Mouse (Mus musculus) 3134 (cell line): ENCODE data around the gene Jak1.

Experiments
- DNase-seq: peaks from one replicate; pipeline ENCODE4 v3.0.0-alpha.2; 2011; ENCODE audit warnings: low spot score; ENCODE audit not compliant: insufficient read length; ENCODE audit errors: extremely low read depth

Gene Jak1

GRCm38 (mm10) chr4:101240163-101240874, 24.8 kb downstream of the Jak1 start:
- DNase-seq: no peak

- no peak for DNase-seq
These were observed 25.5 kb downstream of the Jak1 start for GRCm38 (mm10) chr4:101239313-101240162.

- no peak for DNase-seq
These were observed 26.5 kb downstream of the Jak1 start for GRCm38 (mm10) chr4:101238589-101238988.

- DNase-seq: no peak
These were observed 28.3 kb downstream of the Jak1 start for GRCm38 (mm10) chr4:101236797-101237196.

GRCm38 (mm10) chr4:101235964-101236363, 29.1 kb downstream of the Jak1 start:
- DNase-seq: no peak

GRCm38 (mm10) chr4:101234753-101235152, 30.3 kb downstream of the Jak1 start:
- no peak for DNase-seq

GRCm38 (mm10) chr4:101234332-101234731, 30.8 kb downstream of the Jak1 start:
- DNase-seq: peak; percentile 69

- no peak for DNase-seq
These were observed 34.5 kb downstream of the Jak1 start for GRCm38 (mm10) chr4:101230621-101231020.

GRCm38 (mm10) chr4:101227398-101227797, 37.7 kb downstream of the Jak1 start:
- no peak for DNase-seq

GRCm38 (mm10) chr4:101225984-101226383, 39.1 kb downstream of the Jak1 start:
- DNase-seq: no peak

- DNase-seq: no peak
These were observed 44.1 kb downstream of the Jak1 start for GRCm38 (mm10) chr4:101220946-101221345.

- DNase-seq: no peak
These were observed 45.2 kb downstream of the Jak1 start for GRCm38 (mm10) chr4:101219839-101220238.

GRCm38 (mm10) chr4:101217026-101217540, 48.0 kb downstream of the Jak1 start:
- no peak for DNase-seq

GRCm38 (mm10) chr4:101216286-101216685, 48.8 kb downstream of the Jak1 start:
- DNase-seq: no peak

- no peak for DNase-seq
These were observed 51.6 kb downstream of the Jak1 start for GRCm38 (mm10) chr4:101213477-101213876.

- no peak for DNase-seq
These were observed 57.6 kb downstream of the Jak1 start for GRCm38 (mm10) chr4:101207492-101207891.

GRCm38 (mm10) chr4:101203518-101203917, 61.6 kb downstream of the Jak1 start:
- DNase-seq: no peak

GRCm38 (mm10) chr4:101202626-101203025, 62.5 kb downstream of the Jak1 start:
- DNase-seq: peak; percentile 72

GRCm38 (mm10) chr4:101199433-101200081, 65.5 kb downstream of the Jak1 start:
- DNase-seq: no peak

GRCm38 (mm10) chr4:101198333-101198732, 66.7 kb downstream of the Jak1 start:
- DNase-seq: no peak
